Mouse (Mus musculus): ENCODE measurements around the gene Lyplal1.

The Lyplal1 gene

GRCm38 (mm10) chr1:186116701-186117488 is at the start of gene Lyplal1:
Gene Lyplal1, minus strand, starts transcription at chr1:186117310.
- DNase-seq (ENCODE audit: low spot score in 2 of 2), result peak; percentile 88 to 91

- DNase-seq (ENCODE audit: low spot score in 2 of 2), result no peak
Measured at GRCm38 (mm10) chr1:186163616-186164015, 46.5 kb upstream of the Lyplal1 start.

DNA sequence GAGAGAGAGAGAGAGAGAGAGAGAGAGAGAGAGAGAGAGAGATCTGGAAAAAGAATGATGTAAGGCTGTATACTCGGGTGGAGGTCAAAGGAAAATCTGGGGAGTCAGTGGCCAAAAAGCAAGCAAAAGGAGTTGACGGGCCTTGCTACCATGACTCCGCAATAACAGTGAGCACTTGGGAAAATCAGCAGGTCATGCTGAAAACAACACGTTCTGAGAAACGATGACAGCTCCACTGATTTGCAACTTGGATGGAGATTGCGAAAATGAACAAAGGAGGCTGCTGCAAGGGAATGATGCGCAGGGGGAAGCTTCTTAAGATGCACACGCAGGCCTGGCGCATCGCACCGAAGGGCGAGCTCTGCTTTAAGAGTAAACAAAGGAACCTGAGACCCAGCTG is 46.1 kb upstream of the Lyplal1 start:
- DNase-seq (ENCODE audit: low spot score in 2 of 2), result no peak

DNA sequence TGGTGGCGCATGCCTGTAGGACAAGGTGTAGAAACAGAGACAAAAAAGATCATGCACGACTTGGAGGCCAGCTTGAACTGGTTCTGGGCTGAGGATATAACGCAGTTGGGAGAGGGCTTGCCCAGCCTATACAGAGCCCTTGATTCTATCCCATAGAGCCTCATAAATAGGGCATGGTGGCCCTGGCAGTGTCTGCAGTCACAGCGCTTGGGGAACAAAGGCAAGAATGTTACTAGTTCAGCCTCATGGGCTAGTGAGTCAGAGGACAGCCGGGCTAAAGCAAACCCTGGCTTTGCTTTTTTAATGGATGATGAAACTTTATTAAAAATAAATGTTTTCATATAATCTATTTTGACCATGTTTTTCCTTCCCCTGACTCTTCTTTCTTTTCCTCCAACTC is 33.3 kb upstream of the Lyplal1 start:
- DNase-seq (ENCODE audit: low spot score in 2 of 2), result no peak

- DNase-seq (ENCODE audit: low spot score in 2 of 2), result peak in 1 of 2 experiments; percentile 10
Measured at GRCm38 (mm10) chr1:186145444-186145843, 28.3 kb upstream of the Lyplal1 start.

DNA sequence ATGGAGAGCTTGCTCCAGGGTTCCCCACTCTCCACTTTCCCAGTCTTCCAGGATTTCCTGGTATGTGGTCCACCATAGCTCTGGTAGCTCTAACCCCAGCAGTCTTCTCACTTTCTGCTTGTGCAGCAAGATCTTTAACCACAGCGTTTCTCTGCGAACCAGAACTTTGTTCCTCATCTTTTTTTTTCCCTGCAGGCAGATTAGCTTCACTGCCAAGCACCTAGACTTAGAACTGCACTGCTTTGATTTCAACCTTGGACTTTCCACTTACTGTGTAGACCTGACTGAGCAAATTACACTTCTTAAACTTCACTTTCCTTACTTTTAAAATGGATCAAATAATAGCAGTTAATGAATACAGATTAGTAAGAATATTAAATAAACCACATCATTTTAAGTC is 23.1 kb upstream of the Lyplal1 start:
- no peak for DNase-seq (ENCODE audit: low spot score in 2 of 2)

GRCm38 (mm10) chr1:186137873-186138272 is 20.8 kb upstream of the Lyplal1 start:
- no peak for DNase-seq (ENCODE audit: low spot score in 2 of 2)

DNA sequence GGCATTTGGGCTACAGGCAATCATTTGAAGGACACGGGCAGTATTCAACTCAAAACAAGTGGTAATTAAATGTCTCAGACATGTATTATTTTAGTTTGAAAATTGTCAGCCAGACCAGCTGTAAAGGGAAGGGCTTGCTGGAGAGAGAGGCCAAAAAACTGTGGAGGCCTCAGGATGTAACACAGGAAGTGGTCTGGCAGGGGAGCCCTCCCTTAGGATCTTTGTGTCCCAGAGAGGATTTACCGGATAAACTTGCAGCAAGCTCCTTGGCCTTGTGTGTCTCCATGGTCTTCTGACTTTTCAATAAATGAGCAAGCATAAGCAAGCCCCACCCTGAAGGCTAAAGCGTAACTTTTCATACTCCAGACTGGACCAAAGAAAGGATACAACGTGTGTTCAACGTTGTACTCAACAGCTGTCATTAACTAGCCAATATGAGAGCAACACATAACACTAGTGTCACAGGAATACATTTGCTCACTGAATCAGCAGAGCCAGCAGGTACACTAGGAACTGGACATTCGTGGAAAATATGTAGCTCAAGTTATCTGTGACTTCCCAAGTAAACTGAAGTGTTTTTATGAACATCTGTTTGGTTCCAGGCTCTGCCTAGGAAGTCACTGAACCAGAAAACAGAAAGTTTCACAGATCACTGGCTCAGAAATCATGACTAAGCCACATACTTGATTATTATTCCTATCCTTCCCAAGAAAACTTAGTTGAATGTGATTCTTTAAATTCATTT is 19.7 kb upstream of the Lyplal1 start:
- peak in 1 of 2 experiments; percentile 27 for DNase-seq (ENCODE audit: low spot score in 2 of 2)

DNA sequence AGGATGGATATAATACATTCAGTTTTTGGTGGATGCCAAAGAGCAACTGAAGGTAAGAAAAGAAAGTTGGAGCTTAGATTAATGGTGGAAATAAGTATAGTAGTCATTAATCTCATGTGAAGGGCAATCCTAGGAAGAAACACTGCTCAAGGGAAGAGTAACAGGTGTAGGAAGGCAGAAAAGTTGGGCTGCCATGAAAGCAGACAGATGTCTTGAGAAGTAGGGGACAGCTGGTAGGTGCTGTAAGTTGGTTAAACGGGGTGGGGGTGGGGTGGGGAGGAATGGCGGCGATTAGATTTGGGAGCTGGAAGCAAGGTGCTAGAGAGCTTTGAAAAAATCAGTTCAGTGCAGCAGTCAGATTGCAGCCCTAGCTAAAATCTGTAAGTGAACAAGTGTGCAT is 14.4 kb upstream of the Lyplal1 start:
- no peak for DNase-seq (ENCODE audit: low spot score in 2 of 2)

GRCm38 (mm10) chr1:186128940-186129339 is 11.8 kb upstream of the Lyplal1 start:
- DNase-seq (ENCODE audit: low spot score in 2 of 2), result no peak

DNA sequence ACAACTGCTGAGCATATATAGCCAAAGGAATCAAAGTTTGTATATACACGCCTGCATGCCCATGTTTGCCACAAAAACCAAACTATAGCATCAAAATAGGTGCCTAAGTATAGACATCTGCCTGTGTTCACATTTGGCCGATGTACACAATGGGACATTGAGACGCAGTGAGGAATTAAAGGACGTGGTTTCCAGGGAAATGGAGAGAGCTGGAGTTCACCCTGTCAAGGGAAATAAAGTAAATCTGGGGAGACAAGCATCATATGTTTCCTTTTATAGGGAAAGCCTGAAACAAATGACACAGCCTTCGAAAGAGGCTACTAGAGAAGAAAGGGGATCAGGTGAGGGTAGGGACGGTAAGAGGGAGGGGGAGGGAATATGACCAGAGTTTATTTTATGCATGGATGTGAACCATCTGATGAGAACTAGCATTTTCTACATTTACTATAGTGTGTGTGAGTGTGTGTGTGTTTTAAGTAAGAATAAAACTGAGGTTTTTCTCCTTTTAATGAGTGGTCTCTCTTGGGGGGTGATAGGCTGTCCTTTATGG is 9.3 kb upstream of the Lyplal1 start:
- DNase-seq (ENCODE audit: low spot score in 2 of 2), result no peak

DNA sequence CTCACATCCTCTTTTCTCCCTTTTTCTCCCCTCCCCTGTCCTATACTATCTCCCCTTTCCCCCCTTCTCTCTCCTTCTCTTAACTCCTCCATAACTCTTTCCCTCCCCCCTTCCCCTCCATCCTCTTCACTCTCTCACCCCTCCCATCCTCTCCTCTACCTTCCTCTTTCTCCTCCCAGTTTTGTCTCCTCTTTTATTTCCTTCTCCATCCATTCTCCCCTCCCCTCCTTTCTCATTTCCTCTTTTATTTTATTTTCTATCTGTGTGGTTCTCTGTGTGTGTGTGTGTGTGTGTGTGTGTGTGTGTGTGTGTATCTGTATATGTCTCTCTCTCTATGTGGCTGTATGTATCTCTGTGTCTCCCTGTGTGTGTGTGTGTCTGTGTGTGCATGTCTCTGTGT is 6.6 kb upstream of the Lyplal1 start:
- no peak for DNase-seq (ENCODE audit: low spot score in 2 of 2)

GRCm38 (mm10) chr1:186119856-186120255 is 2.7 kb upstream of the Lyplal1 start:
- no peak for DNase-seq (ENCODE audit: low spot score in 2 of 2)

GRCm38 (mm10) chr1:186116086-186116600 is 967 bp downstream of the Lyplal1 start:
- no peak for DNase-seq (ENCODE audit: low spot score in 2 of 2)

DNA sequence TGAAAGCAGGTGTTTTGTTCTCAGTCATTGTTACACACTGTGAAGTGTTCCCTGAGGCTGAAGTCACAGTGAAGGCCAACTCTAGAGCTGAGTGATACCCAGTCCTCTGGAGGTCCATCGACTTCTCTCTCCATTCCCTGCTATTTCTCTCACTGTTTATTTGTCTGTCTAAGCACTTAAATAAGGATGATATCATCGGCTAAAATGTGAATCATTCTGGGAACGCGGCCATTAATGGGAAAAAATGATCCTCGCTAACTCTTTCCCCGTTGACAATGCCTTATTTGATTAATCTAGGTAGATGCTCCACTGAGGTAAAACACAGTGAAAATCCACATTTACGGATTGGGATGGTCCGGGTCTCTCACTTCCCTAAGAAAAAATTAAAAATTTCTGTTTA is 14.8 kb downstream of the Lyplal1 start:
- no peak for DNase-seq (ENCODE audit: low spot score in 2 of 2)

DNA sequence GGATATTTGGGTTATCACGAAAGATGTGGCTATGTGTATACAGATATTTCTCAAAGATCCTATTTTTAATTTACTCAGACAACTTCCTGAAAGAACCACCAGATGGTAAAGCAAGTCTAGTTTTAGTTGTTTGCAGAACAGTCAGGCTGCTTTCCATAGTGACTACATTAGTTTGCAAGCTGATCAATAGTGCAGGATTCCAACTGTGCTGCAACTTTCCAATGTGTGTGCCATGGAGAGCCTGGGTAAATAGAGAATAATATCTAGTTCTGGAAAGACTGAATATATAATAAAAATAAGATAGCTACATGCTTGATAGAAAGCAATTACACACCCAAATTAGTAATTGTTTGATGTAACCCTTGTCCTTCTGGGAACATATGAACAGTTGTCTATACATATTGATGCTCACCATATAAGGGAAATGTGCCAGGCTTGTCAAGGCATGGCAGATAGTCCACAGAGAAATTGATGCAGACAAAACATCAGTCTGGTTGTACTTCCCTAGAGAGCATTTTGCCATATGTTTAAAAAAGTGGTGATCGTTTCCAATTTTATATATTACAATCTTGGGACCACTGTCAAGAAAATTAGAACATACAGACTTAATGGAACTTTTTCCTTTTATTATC is 50.7 kb downstream of the Lyplal1 start:
- DNase-seq (ENCODE audit: low spot score in 2 of 2), result no peak

DNA sequence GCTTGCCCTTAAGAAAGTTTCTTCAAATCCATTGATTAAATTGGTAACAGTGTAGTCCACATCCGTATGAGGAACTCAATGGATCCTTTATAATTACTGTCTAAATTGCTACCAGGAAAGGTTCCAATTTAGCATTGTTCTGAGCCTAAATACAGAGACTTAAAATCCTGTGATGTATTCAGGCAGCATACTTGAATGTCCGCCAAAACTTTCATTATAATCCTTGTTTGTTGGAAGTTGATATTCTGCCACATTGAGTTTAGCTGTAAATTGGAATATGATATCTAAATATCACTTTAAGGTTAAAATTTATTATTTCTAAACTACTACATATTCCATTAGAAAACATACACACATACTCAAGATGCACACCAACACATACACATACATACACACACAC is 57.1 kb downstream of the Lyplal1 start:
- DNase-seq (ENCODE audit: low spot score in 2 of 2), result no peak

GRCm38 (mm10) chr1:186054227-186054626 is 62.9 kb downstream of the Lyplal1 start:
- DNase-seq (ENCODE audit: low spot score in 2 of 2), result no peak

DNA sequence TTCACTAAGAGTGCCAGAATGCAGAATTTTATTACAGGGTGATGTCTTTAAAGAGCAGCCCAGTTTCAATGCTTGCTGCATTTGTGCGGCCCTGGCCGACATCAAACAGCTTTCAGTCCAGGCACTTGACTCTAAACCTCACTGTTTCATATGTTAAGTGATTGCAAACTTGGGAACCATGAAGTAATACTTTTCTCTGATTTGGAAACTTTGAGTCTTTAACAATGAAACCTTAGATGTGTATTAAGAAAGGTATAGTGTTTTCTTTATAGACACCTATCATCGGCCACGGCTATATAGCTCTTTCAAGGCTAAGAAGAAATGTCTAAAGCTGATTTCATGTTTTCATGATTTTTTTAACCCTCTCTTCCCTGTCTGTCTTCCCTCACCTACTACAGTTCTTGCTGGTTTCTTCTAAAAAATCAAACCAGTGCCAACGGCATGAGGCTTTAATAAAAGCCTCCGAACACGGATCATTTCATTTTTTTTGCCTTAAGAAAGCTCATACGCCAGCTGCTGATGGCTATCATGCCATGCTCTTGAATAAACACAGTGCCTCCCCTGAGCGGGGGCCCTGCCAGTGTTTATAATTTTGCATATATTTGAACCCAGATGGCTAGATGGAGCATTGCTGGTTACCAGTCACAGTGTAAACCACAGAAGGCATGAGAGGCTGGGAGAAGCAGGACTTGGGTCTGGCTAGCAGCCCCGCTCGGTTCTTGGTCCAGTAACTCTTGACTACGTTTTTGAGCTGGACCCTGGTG is 63.6 kb downstream of the Lyplal1 start:
- no peak for DNase-seq (ENCODE audit: low spot score in 2 of 2)

- no peak for DNase-seq (ENCODE audit: low spot score in 2 of 2)
Measured at GRCm38 (mm10) chr1:186043709-186044452, 73.2 kb downstream of the Lyplal1 start.

GRCm38 (mm10) chr1:186041841-186042240 is 75.3 kb downstream of the Lyplal1 start:
- DNase-seq (ENCODE audit: low spot score in 2 of 2), result no peak

Measured in urinary bladder, adult 18-20 months (tissue).